Mouse (Mus musculus) forebrain, embryonic 11.5 days (tissue): Measurements from ENCODE around the gene Il1r1. TPM values are rescaled to one million over a fixed set of nuclear protein-coding genes. Genes with fewer than 3 reads are reported as not detected.

Experiments used
- ATAC-seq: fragments of 200-750 bp; cut with Nextera tagmentation; replicated peaks from 2 replicates; pipeline ENCODE4 v1.8.0; 2017; ENCODE audit warnings: moderate TSS enrichment; ENCODE audit not compliant: low FRiP score
- DNase-seq: peaks from one replicate; pipeline ENCODE4 v3.0.0-alpha.2; 2017; ENCODE audit warnings: low spot score
- H3K27ac ChIP-seq: fragments of 300-500 bp; sonication (generic); 2 replicates; pipeline ENCODE4 v1.5.1; 2014; ENCODE audit warnings: low read depth, low read length
- H3K27me3 ChIP-seq: fragments of 300-500 bp; sonication (generic); 2 replicates; pipeline ENCODE4 v1.6.1; 2014; ENCODE audit warnings: mild to moderate bottlenecking, low read length, mixed read lengths; ENCODE audit not compliant: control insufficient read depth, insufficient read depth
- H3K36me3 ChIP-seq: fragments of 300-500 bp; sonication (generic); 2 replicates; pipeline ENCODE4 v1.6.1; 2014; ENCODE audit warnings: mild to moderate bottlenecking, low read length, moderate library complexity, mixed read lengths; ENCODE audit not compliant: control insufficient read depth, insufficient read depth
- H3K4me1 ChIP-seq: fragments of 300-500 bp; sonication (generic); replicated peaks from 2 replicates; pipeline ENCODE4 v1.6.1; 2014; ENCODE audit warnings: low read length, mixed read lengths; ENCODE audit not compliant: control insufficient read depth, insufficient read depth
- H3K4me2 ChIP-seq: fragments of 300-500 bp; sonication (generic); 2 replicates; pipeline ENCODE4 v1.6.1; 2014; ENCODE audit warnings: low read depth, mild to moderate bottlenecking, low read length, moderate library complexity, mixed read lengths; ENCODE audit not compliant: severe bottlenecking
- H3K4me3 ChIP-seq: fragments of 300-500 bp; sonication (generic); 2 replicates; pipeline ENCODE4 v1.5.1; 2014; ENCODE audit warnings: low read depth, low read length
- H3K9ac ChIP-seq: fragments of 300-500 bp; sonication (generic); 2 replicates; pipeline ENCODE4 v1.6.1; 2014; ENCODE audit warnings: low read length
- H3K9me3 ChIP-seq: fragments of 300-500 bp; sonication (generic); 2 replicates; pipeline ENCODE4 v1.6.1; 2016; ENCODE audit warnings: low read length, mixed read lengths; ENCODE audit not compliant: control insufficient read depth
- WGBS: fragments of 180-500 bp; shearing (Covaris S2); extraction: QIAGEN DNeasy Blood & Tissue Kit; methylation state at CpG from one replicate; pipeline ENCODE4 v1.1.7; 2014; 5-methylcytosine and 5-hydroxymethylcytosine counted together
- polyA plus RNA-seq: library from polyadenylated mRNA; unstranded; fragments of >200 nt; fragmentation: Nextera tagmentation; extraction: Ambion mirVana; gene quantifications from 2 replicates; pipeline ENCODE4 v1.2.1, GENCODE M21; 2014

Gene Il1r1
- polyA plus RNA-seq, 1 experiment from 2014 or later: 1.5 TPM

GRCm38 (mm10) chr1:40223591-40223990 lies 1.3 kb upstream of the Il1r1 start:
- H3K9ac ChIP-seq: no peak overlapping the region
- no peak for ATAC-seq
- no peak overlapping the region for H3K4me2 ChIP-seq
- H3K4me3 ChIP-seq: no peak overlapping the region
- no peak for DNase-seq
- no peaks in the 10 kb centered on the region for H3K36me3 ChIP-seq
- H3K27me3 ChIP-seq: no peaks in the 10 kb centered on the region
- no peak overlapping the region for H3K27ac ChIP-seq
- 90% methylated on average over 2 of the region's 2 CpGs for WGBS
- H3K4me1 ChIP-seq: no peaks in the 10 kb centered on the region
- H3K9me3 ChIP-seq: no peaks in the 10 kb centered on the region

GRCm38 (mm10) chr1:40225580-40225979 lies 700 bp downstream of the Il1r1 start:
- H3K4me1 ChIP-seq: no peaks in the 10 kb centered on the region
- no peaks in the 10 kb centered on the region for H3K9me3 ChIP-seq
- no peak overlapping the region for H3K9ac ChIP-seq
- no peak overlapping the region for H3K4me2 ChIP-seq
- H3K27ac ChIP-seq: no peak overlapping the region
- no peak for DNase-seq
- H3K27me3 ChIP-seq: no peaks in the 10 kb centered on the region
- H3K36me3 ChIP-seq: no peaks in the 10 kb centered on the region
- ATAC-seq: no peak
- no peak overlapping the region for H3K4me3 ChIP-seq
- WGBS: 79% methylated on average over 2 of the region's 2 CpGs

- no peak overlapping the region for H3K4me3 ChIP-seq
- WGBS: 86% methylated on average over 3 of the region's 3 CpGs
- no peaks in the 10 kb centered on the region for H3K9me3 ChIP-seq
- H3K27me3 ChIP-seq: no peaks in the 10 kb centered on the region
- no peaks in the 10 kb centered on the region for H3K4me1 ChIP-seq
- no peak overlapping the region for H3K27ac ChIP-seq
- H3K36me3 ChIP-seq: no peaks in the 10 kb centered on the region
- no peak for ATAC-seq
- H3K9ac ChIP-seq: no peak overlapping the region
- DNase-seq: no peak
- no peak overlapping the region for H3K4me2 ChIP-seq
These were observed 4.2 kb downstream of the Il1r1 start for GRCm38 (mm10) chr1:40229033-40229432.

- Histone ChIP-seq H3K9me3 (no peaks in the 10 kb centered on the region), H3K27me3 (no peaks in the 10 kb centered on the region), H3K4me2 (no peak overlapping the region), H3K27ac (no peak overlapping the region), H3K36me3 (no peaks in the 10 kb centered on the region), H3K4me1 (no peaks in the 10 kb centered on the region), H3K4me3 (no peak overlapping the region), H3K9ac (no peak overlapping the region)
- DNase-seq: no peak
- ATAC-seq: no peak
- 88% methylated on average over 3 of the region's 3 CpGs for WGBS
These were observed 4.9 kb downstream of the Il1r1 start for GRCm38 (mm10) chr1:40229771-40230280.

GRCm38 (mm10) chr1:40230336-40230735 lies 5.5 kb downstream of the Il1r1 start:
- no peaks in the 10 kb centered on the region for H3K4me1 ChIP-seq
- DNase-seq: no peak
- H3K27ac ChIP-seq: no peak overlapping the region
- no peak overlapping the region for H3K4me2 ChIP-seq
- H3K4me3 ChIP-seq: no peak overlapping the region
- ATAC-seq: no peak
- no peaks in the 10 kb centered on the region for H3K27me3 ChIP-seq
- no peaks in the 10 kb centered on the region for H3K36me3 ChIP-seq
- WGBS: 94% methylated on average over 7 of the region's 7 CpGs
- no peak overlapping the region for H3K9ac ChIP-seq
- no peaks in the 10 kb centered on the region for H3K9me3 ChIP-seq

GRCm38 (mm10) chr1:40231116-40231515 lies 6.2 kb downstream of the Il1r1 start:
- H3K27me3 ChIP-seq: no peaks in the 10 kb centered on the region
- DNase-seq (no peak), ATAC-seq (no peak)
- H3K4me3 ChIP-seq: no peak overlapping the region
- WGBS: 85% methylated on average over 3 of the region's 3 CpGs
- no peak overlapping the region for H3K4me2 ChIP-seq
- no peaks in the 10 kb centered on the region for H3K9me3 ChIP-seq
- no peaks in the 10 kb centered on the region for H3K36me3 ChIP-seq
- H3K27ac ChIP-seq: no peak overlapping the region
- no peaks in the 10 kb centered on the region for H3K4me1 ChIP-seq
- H3K9ac ChIP-seq: no peak overlapping the region

GRCm38 (mm10) chr1:40233217-40233616 lies 8.3 kb downstream of the Il1r1 start:
- Histone ChIP-seq H3K4me1 (no peaks in the 10 kb centered on the region), H3K4me2 (no peak overlapping the region), H3K27ac (no peak overlapping the region), H3K9me3 (no peaks in the 10 kb centered on the region), H3K9ac (no peak overlapping the region), H3K36me3 (no peaks in the 10 kb centered on the region), H3K4me3 (no peak overlapping the region), H3K27me3 (no peaks in the 10 kb centered on the region)
- DNase-seq: no peak
- no peak for ATAC-seq
- 76% methylated on average over 7 of the region's 7 CpGs for WGBS

GRCm38 (mm10) chr1:40233621-40234020 lies 8.7 kb downstream of the Il1r1 start:
- Histone ChIP-seq H3K4me3 (no peak overlapping the region), H3K36me3 (no peaks in the 10 kb centered on the region), H3K9ac (no peak overlapping the region), H3K4me2 (no peak overlapping the region), H3K4me1 (no peaks in the 10 kb centered on the region), H3K27ac (no peak overlapping the region), H3K9me3 (no peaks in the 10 kb centered on the region), H3K27me3 (no peaks in the 10 kb centered on the region)
- DNase-seq (no peak), ATAC-seq (no peak)
- 85% methylated on average over 3 of the region's 3 CpGs for WGBS

GRCm38 (mm10) chr1:40235597-40236249 lies 10.8 kb downstream of the Il1r1 start:
- Histone ChIP-seq H3K36me3 (no peaks in the 10 kb centered on the region), H3K4me1 (no peaks in the 10 kb centered on the region), H3K9ac (no peak overlapping the region), H3K27me3 (no peaks in the 10 kb centered on the region), H3K27ac (no peak overlapping the region), H3K9me3 (no peaks in the 10 kb centered on the region), H3K4me3 (no peak overlapping the region), H3K4me2 (no peak overlapping the region)
- ATAC-seq: no peak
- DNase-seq: no peak
- 86% methylated on average over 5 of the region's 5 CpGs for WGBS
